Mouse (Mus musculus): Measurements from ENCODE around the gene Ripply3.

DNA sequence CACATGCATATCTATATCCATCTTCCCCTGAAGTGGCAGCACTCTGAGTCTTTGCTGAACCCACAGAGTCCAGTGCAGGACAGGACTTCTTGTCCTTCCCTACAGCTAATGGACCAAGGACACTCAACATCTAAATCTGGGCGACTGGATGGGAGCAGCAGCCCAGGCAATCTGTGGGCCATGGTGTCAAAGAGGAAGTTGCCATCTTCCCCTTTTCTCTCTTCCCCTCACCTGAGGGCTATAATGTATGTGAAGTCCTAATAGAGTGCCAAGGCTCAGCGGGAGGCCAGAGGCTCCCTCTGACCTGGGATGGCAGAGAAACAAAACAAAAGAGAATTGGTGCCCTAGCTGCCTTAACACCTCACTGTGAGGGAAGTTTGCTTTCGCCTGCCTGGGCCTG lies 44.2 kb upstream of the Ripply3 start:
- TF ChIP-seq CTCF (IDR thresholded peaks at IDR 0.05; ENCODE audit: insufficient read depth, low read length), result no peak
- TF ChIP-seq POLR2A (IDR thresholded peaks at IDR 0.05; ENCODE audit: borderline replicate concordance, extremely low read depth, low read depth, low read length), result no peak

Measured in lung, adult 2 months (tissue).